10 mouse cellular contexts compared by ENCODE assay signal in genomic region chr17:35003022-35003838, GRCm38 (mm10). TPM values are rescaled to one million over a fixed set of nuclear protein-coding genes. Genes with fewer than 3 reads are reported as not detected.
DNase-seq lines count a peak whose midpoint lies in the region; ATAC-seq and TF ChIP-seq lines count a peak whose summit lies in the region.
"Had no signal": no experiment of that assay in that cellular context is flagged by ENCODE, and none has a peak within 500 bp of the region (broad histone marks: within the 10 kb centered on the region; RNA-seq: fewer than 3 reads in every experiment).

No protein-coding gene starts in this region.

- DNase-seq in ovary, adult 18-20 months (ENCODE audit: low spot score) = no peak
- no peak for DNase-seq in embryo, embryonic 9.5 days (ENCODE audit: extremely low spot score)
- DNase-seq: adrenal gland, postnatal 10 days; right cerebral cortex, postnatal 14 days had no signal

- H3K27me3 ChIP-seq in megakaryocyte, embryonic 14.5 days (replicated peaks) = no peaks in the 10 kb centered on the region
- H3K27me3 ChIP-seq in embryonic facial prominence, embryonic 15.5 days = no peaks in the 10 kb centered on the region
- no peaks in the 10 kb centered on the region for H3K27me3 ChIP-seq in intestine, postnatal 0 days (replicated peaks; ENCODE audit: control insufficient read depth, insufficient read depth, low read length)
- H3K27me3 ChIP-seq in stomach, embryonic 14.5 days (ENCODE audit: control insufficient read depth, insufficient read depth, low read length) = no peaks in the 10 kb centered on the region

- peak overlapping the region; percentile 95 for H3K4me2 ChIP-seq in embryonic facial prominence, embryonic 15.5 days (replicated peaks)
- peak overlapping the region; percentile 96; the same call in 1 of the 2 replicates for H3K4me2 ChIP-seq in intestine, postnatal 0 days (replicated peaks; ENCODE audit: low read depth)
- H3K4me2 ChIP-seq in stomach, embryonic 14.5 days (replicated peaks; ENCODE audit: low read depth, low read length) = peak overlapping the region; percentile 97

- peaks cover 56% of the 10 kb centered on the region for H3K36me3 ChIP-seq in megakaryocyte, embryonic 14.5 days (replicated peaks; ENCODE audit: low read length)
- H3K36me3 ChIP-seq in embryonic facial prominence, embryonic 15.5 days = peaks cover 50% of the 10 kb centered on the region
- peaks cover 25% of the 10 kb centered on the region for H3K36me3 ChIP-seq in intestine, postnatal 0 days (ENCODE audit: control insufficient read depth, insufficient read depth)
- H3K36me3 ChIP-seq in stomach, embryonic 14.5 days (ENCODE audit: control insufficient read depth, insufficient read depth, low read length) = peaks cover 42% of the 10 kb centered on the region

- peak overlapping the region; percentile 97; the same call in 1 of the 2 replicates for H3K27ac ChIP-seq in embryonic facial prominence, embryonic 15.5 days (replicated peaks)
- peak overlapping the region; percentile 70 for H3K27ac ChIP-seq in intestine, postnatal 0 days (ENCODE audit: low read depth, low read length)
- H3K27ac ChIP-seq in stomach, embryonic 14.5 days (ENCODE audit: low read length) = no peak overlapping the region

- H3K4me3 ChIP-seq in megakaryocyte, embryonic 14.5 days (replicated peaks) = peak overlapping the region; percentile 46
- H3K4me3 ChIP-seq in embryonic facial prominence, embryonic 15.5 days (replicated peaks) = peak overlapping the region; percentile 89
- peak overlapping the region; percentile 68; the same call in 1 of the 2 replicates for H3K4me3 ChIP-seq in intestine, postnatal 0 days (ENCODE audit: low read depth, low read length)
- peak overlapping the region; percentile 91; the same call in 1 of the 2 replicates for H3K4me3 ChIP-seq in stomach, embryonic 14.5 days (ENCODE audit: low read depth, low read length)

- H3K9me3 ChIP-seq in megakaryocyte, embryonic 14.5 days = no peaks in the 10 kb centered on the region
- no peaks in the 10 kb centered on the region for H3K9me3 ChIP-seq in embryonic facial prominence, embryonic 15.5 days (replicated peaks)
- no peaks in the 10 kb centered on the region for H3K9me3 ChIP-seq in intestine, postnatal 0 days (ENCODE audit: control insufficient read depth)
- H3K9me3 ChIP-seq in stomach, embryonic 14.5 days (ENCODE audit: control insufficient read depth, low read depth, low read length) = no peaks in the 10 kb centered on the region

- TF ChIP-seq CTCF in intestine, postnatal 0 days (IDR thresholded peaks at IDR 0.05; ENCODE audit: low read depth) = no peak

- H3K9ac ChIP-seq in embryonic facial prominence, embryonic 15.5 days = no peak overlapping the region
- no peak overlapping the region for H3K9ac ChIP-seq in intestine, postnatal 0 days (ENCODE audit: low read depth, low read length)
- H3K9ac ChIP-seq in stomach, embryonic 14.5 days (replicated peaks; ENCODE audit: low read depth, low read length) = peak overlapping the region; percentile 93; the same call in 1 of the 2 replicates

- peaks cover 68% of the 10 kb centered on the region for H3K4me1 ChIP-seq in megakaryocyte, embryonic 14.5 days
- peaks cover 37% of the 10 kb centered on the region for H3K4me1 ChIP-seq in embryonic facial prominence, embryonic 15.5 days
- peaks cover 8% of the 10 kb centered on the region; the same call in 1 of the 2 replicates for H3K4me1 ChIP-seq in intestine, postnatal 0 days (replicated peaks; ENCODE audit: control insufficient read depth, insufficient read depth, low read length)
- peaks cover 20% of the 10 kb centered on the region for H3K4me1 ChIP-seq in stomach, embryonic 14.5 days (ENCODE audit: control insufficient read depth, insufficient read depth, low read length)

- no peak for ATAC-seq in megakaryocyte, adult 5-6 weeks (ENCODE audit: poor library complexity, severe bottlenecking)
- no peak for ATAC-seq in embryonic facial prominence, embryonic 15.5 days (ENCODE audit: insufficient number of reproducible peaks, low FRiP score, low TSS enrichment, low read depth)
- ATAC-seq in intestine, postnatal 0 days = no peak
- ATAC-seq in stomach, embryonic 14.5 days (ENCODE audit: insufficient number of reproducible peaks, insufficient read depth, low FRiP score, low read depth) = no peak

- 63% methylated on average over 9 of the region's 9 CpGs for WGBS in embryonic facial prominence, embryonic 15.5 days
- 34% methylated on average over 9 of the region's 9 CpGs for WGBS in intestine, postnatal 0 days
- WGBS in stomach, embryonic 14.5 days = 49% methylated on average over 9 of the region's 9 CpGs

RNA-seq across cellular contexts. Expression of gene Vars, which starts 2.4 kb away (rescaled TPM):
- 188 and 650 TPM in 2 replicates for polyA plus RNA-seq in megakaryocyte, embryonic 14.5 days (2012; ENCODE audit: insufficient read depth, low replicate concordance)
- total RNA-seq in megakaryocyte, adult 5-6 weeks (2015) = 42.2 and 61.8 TPM in 2 replicates
- 110 and 165 TPM in 2 replicates for total RNA-seq in megakaryocyte, adult 5-6 weeks (2017)
- polyA plus RNA-seq in embryonic facial prominence, embryonic 15.5 days (2015; fragmentation: Nextera tagmentation; extraction: Ambion mirVana) = 108 and 114 TPM in 2 replicates
- 74.0 and 84.2 TPM in 2 replicates for polyA plus RNA-seq in intestine, postnatal 0 days (2015; fragmentation: Nextera tagmentation; extraction: Ambion mirVana)
- 84.0 and 92.3 TPM in 2 replicates for polyA plus RNA-seq in stomach, embryonic 14.5 days (2014; fragmentation: Nextera tagmentation; extraction: Ambion mirVana)

RNA-seq across cellular contexts. Expression of gene Vwa7, which starts 13.1 kb away (rescaled TPM):
- polyA plus RNA-seq in megakaryocyte, embryonic 14.5 days (2012; ENCODE audit: insufficient read depth, low replicate concordance) = 0.38 and 0.40 TPM in 2 replicates
- total RNA-seq in megakaryocyte, adult 5-6 weeks (2015) = 0.07 TPM in 1 of 2 replicates, not detected in the other
- total RNA-seq in megakaryocyte, adult 5-6 weeks (2017) = 0.11 TPM in 1 of 2 replicates, not detected in the other
- 0.43 and 0.58 TPM in 2 replicates for polyA plus RNA-seq in embryonic facial prominence, embryonic 15.5 days (2015; fragmentation: Nextera tagmentation; extraction: Ambion mirVana)
- polyA plus RNA-seq in intestine, postnatal 0 days (2015; fragmentation: Nextera tagmentation; extraction: Ambion mirVana) = 0.12 and 0.20 TPM in 2 replicates
- polyA plus RNA-seq in stomach, embryonic 14.5 days (2014; fragmentation: Nextera tagmentation; extraction: Ambion mirVana) = 0.18 and 0.22 TPM in 2 replicates

RNA-seq across cellular contexts. Expression of gene Lsm2, which starts 21.6 kb away (rescaled TPM):
- polyA plus RNA-seq in megakaryocyte, embryonic 14.5 days (2012; ENCODE audit: insufficient read depth, low replicate concordance) = 64.3 and 95.0 TPM in 2 replicates
- 85.8 and 141 TPM in 2 replicates for total RNA-seq in megakaryocyte, adult 5-6 weeks (2015)
- total RNA-seq in megakaryocyte, adult 5-6 weeks (2017) = 13.2 and 31.2 TPM in 2 replicates
- 163 and 173 TPM in 2 replicates for polyA plus RNA-seq in embryonic facial prominence, embryonic 15.5 days (2015; fragmentation: Nextera tagmentation; extraction: Ambion mirVana)
- 70.6 and 76.6 TPM in 2 replicates for polyA plus RNA-seq in intestine, postnatal 0 days (2015; fragmentation: Nextera tagmentation; extraction: Ambion mirVana)
- 177 and 205 TPM in 2 replicates for polyA plus RNA-seq in stomach, embryonic 14.5 days (2014; fragmentation: Nextera tagmentation; extraction: Ambion mirVana)

RNA-seq across cellular contexts. Expression of gene Sapcd1, which starts 24.6 kb away (rescaled TPM):
- polyA plus RNA-seq in megakaryocyte, embryonic 14.5 days (2012; ENCODE audit: insufficient read depth, low replicate concordance) = 4.1 and 5.4 TPM in 2 replicates
- 1.4 and 1.5 TPM in 2 replicates for total RNA-seq in megakaryocyte, adult 5-6 weeks (2015)
- 0.22 TPM in 1 of 2 replicates, not detected in the other for total RNA-seq in megakaryocyte, adult 5-6 weeks (2017)
- polyA plus RNA-seq in embryonic facial prominence, embryonic 15.5 days (2015; fragmentation: Nextera tagmentation; extraction: Ambion mirVana) = 21.5 and 23.4 TPM in 2 replicates
- 3.2 and 4.6 TPM in 2 replicates for polyA plus RNA-seq in intestine, postnatal 0 days (2015; fragmentation: Nextera tagmentation; extraction: Ambion mirVana)
- polyA plus RNA-seq in stomach, embryonic 14.5 days (2014; fragmentation: Nextera tagmentation; extraction: Ambion mirVana) = 16.3 and 21.3 TPM in 2 replicates
- total RNA-seq: gastrocnemius, adult 18-20 months had no signal

RNA-seq across cellular contexts. Expression of gene Hspa1l, which starts 30.7 kb away (rescaled TPM):
- not detected in 2 replicates for polyA plus RNA-seq in megakaryocyte, embryonic 14.5 days (2012; ENCODE audit: insufficient read depth, low replicate concordance)
- not detected in 2 replicates for total RNA-seq in megakaryocyte, adult 5-6 weeks (2015)
- total RNA-seq in megakaryocyte, adult 5-6 weeks (2017) = 0.22 TPM in 1 of 2 replicates, not detected in the other
- 0.71 and 0.77 TPM in 2 replicates for polyA plus RNA-seq in embryonic facial prominence, embryonic 15.5 days (2015; fragmentation: Nextera tagmentation; extraction: Ambion mirVana)
- 0.22 and 0.25 TPM in 2 replicates for polyA plus RNA-seq in intestine, postnatal 0 days (2015; fragmentation: Nextera tagmentation; extraction: Ambion mirVana)
- polyA plus RNA-seq in stomach, embryonic 14.5 days (2014; fragmentation: Nextera tagmentation; extraction: Ambion mirVana) = 0.73 and 0.75 TPM in 2 replicates
